Mouse (Mus musculus) ovary, adult 10 weeks (tissue): Measurements from ENCODE around the gene Dgkd. TPM values are rescaled to one million over a fixed set of nuclear protein-coding genes. Genes with fewer than 3 reads are reported as not detected.

Experiments used
- polyA plus RNA-seq: library from polyadenylated mRNA; stranded (reverse); fragments of 350-450 nt; fragmentation: Illumina TruSeq; extraction: RNeasy Lipid Tissue Mini Kit (QIAGEN cat#74804); gene quantifications from one replicate; pipeline ENCODE4 v1.2.3, GENCODE M21; 2014

Dgkd gene
- polyA plus RNA-seq = 50.1 TPM

DNA sequence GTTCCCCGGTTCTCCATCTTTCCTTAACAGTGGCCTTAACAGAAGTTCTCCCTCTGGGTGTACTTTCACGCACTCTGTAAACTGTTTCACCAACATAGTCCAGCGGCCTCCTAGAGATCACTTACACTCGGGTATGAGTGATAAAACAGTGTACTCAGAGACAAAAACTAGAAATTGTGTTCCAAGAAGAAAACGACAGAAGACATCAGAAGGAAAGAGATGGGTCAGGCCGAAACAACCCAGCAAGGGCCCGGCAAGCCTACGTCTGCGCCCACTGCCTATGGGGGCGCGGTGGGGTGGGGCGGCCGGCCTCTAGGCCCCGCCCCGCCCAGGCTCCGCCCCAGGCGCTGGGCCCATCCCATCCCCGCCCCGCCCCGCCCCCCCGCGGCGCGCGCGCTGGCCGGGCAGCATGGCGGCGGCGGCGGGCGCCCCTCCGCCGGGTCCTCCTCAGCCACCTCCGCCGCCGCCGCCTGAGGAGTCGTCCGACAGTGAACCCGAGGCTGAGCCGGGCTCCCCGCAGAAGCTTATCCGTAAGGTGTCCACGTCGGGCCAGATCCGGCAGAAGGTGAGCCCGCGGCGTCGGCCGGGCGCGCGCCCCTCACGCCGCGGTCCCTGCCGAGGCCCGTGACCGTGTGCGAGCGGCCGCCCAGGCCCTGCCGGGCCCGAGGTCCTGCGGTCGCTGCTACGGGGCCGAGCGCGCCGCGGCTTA is at the start of gene Dgkd:
Gene Dgkd (plus strand): TSS at position 396 of the 709 bp plus-strand sequence.

DNA sequence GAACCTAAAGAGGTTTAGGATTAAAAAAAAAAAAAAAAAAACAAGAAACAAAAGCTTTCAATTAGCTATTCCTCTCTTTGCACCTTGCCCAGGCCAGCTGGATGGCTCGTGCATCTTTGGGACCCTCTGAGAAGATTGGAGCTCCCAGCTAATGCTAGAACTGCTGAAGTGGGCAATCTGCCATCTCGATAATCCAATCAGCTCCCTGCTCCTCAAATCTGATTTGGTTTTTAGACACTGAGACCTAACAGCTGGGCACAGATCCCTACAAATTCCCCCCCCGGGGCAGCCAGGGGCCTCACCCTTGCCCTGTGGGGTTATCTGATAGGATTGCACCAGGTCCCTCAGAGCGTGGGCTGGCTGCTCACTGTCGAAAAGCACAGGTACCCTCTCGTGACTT is 49.5 kb upstream of the Dgkd start, which contains the start of gene Sag:
Gene Sag (plus strand): TSS at position 105 of the 400 bp plus-strand sequence.

Other genes starting within 250 kb of the Dgkd start
- 1.8 TPM for gene Inpp5d, start 233.0 kb upstream of the Dgkd start, polyA plus RNA-seq
- 21.3 TPM for gene Atg16l1, start 97.4 kb upstream of the Dgkd start, polyA plus RNA-seq
- gene Sag, start 49.6 kb upstream of the Dgkd start, polyA plus RNA-seq = not detected
- 51.1 TPM for gene Usp40, start 155.3 kb downstream of the Dgkd start, polyA plus RNA-seq
- gene Ugt1a10, start 202.1 kb downstream of the Dgkd start, polyA plus RNA-seq = not detected
- not detected for gene Ugt1a9, start 217.5 kb downstream of the Dgkd start, polyA plus RNA-seq
- gene Ugt1a8, start 234.5 kb downstream of the Dgkd start, polyA plus RNA-seq = not detected
- gene Ugt1a7c, start 241.8 kb downstream of the Dgkd start, polyA plus RNA-seq = 24.8 TPM
- 1.1 TPM for gene Ugt1a6b, start 250.0 kb downstream of the Dgkd start, polyA plus RNA-seq